Mouse (Mus musculus): Measurements from ENCODE around the gene Fbxo46. TPM values are rescaled to one million over a fixed set of nuclear protein-coding genes. Genes with fewer than 3 reads are reported as not detected.

The Fbxo46 gene
- polyA plus RNA-seq, 1 experiment, result 29.2 TPM

- Histone ChIP-seq H3K4me3 (ENCODE audit: control insufficient read depth, insufficient read depth, low read length) (peak overlapping the region; percentile 79), H3K36me3 (ENCODE audit: control insufficient read depth, insufficient read depth, low read length) (no peaks in the 10 kb centered on the region), H3K27ac (ENCODE audit: control insufficient read depth, insufficient read depth, low read length) (no peak overlapping the region), H3K27me3 (ENCODE audit: control insufficient read depth, insufficient read depth, low read length) (peaks cover 18% of the 10 kb centered on the region), H3K4me1 (replicated peaks; ENCODE audit: control insufficient read depth, insufficient read depth, low read length) (peaks cover 26% of the 10 kb centered on the region)
- WGBS, result under 1% methylated on average over 87 of the region's 87 CpGs
- TF ChIP-seq CTCF (IDR thresholded peaks at IDR 0.05; ENCODE audit: borderline replicate concordance, control insufficient read depth, extremely low read depth, insufficient read depth, low read length, poor library complexity) (no peak; the same call in 1 of the 2 replicates), POLR2A (IDR thresholded peaks at IDR 0.05; ENCODE audit: control insufficient read depth, extremely low read depth, insufficient read depth, low read length, poor library complexity) (no peak)
- peak; percentile 44 for DNase-seq
These were observed 24.6 kb upstream of the Fbxo46 start for GRCm38 (mm10) chr7:19094826-19095750.

GRCm38 (mm10) chr7:19095751-19096110 lies 23.9 kb upstream of the Fbxo46 start:
- Histone ChIP-seq H3K4me3 (ENCODE audit: control insufficient read depth, insufficient read depth, low read length) (peak overlapping the region; percentile 79; the same call in 1 of the 2 replicates), H3K4me1 (replicated peaks; ENCODE audit: control insufficient read depth, insufficient read depth, low read length) (peaks cover 26% of the 10 kb centered on the region), H3K27ac (ENCODE audit: control insufficient read depth, insufficient read depth, low read length) (no peak overlapping the region), H3K27me3 (ENCODE audit: control insufficient read depth, insufficient read depth, low read length) (peaks cover 18% of the 10 kb centered on the region), H3K36me3 (ENCODE audit: control insufficient read depth, insufficient read depth, low read length) (no peaks in the 10 kb centered on the region)
- WGBS, result 9% methylated on average over 19 of the region's 19 CpGs
- no peak for DNase-seq
- TF ChIP-seq POLR2A (IDR thresholded peaks at IDR 0.05; ENCODE audit: control insufficient read depth, extremely low read depth, insufficient read depth, low read length, poor library complexity) (no peak), CTCF (IDR thresholded peaks at IDR 0.05; ENCODE audit: borderline replicate concordance, control insufficient read depth, extremely low read depth, insufficient read depth, low read length, poor library complexity) (no peak)

- Histone ChIP-seq H3K4me3 (ENCODE audit: control insufficient read depth, insufficient read depth, low read length) (no peak overlapping the region), H3K27ac (ENCODE audit: control insufficient read depth, insufficient read depth, low read length) (no peak overlapping the region), H3K4me1 (replicated peaks; ENCODE audit: control insufficient read depth, insufficient read depth, low read length) (peaks cover 26% of the 10 kb centered on the region), H3K27me3 (ENCODE audit: control insufficient read depth, insufficient read depth, low read length) (peaks cover 18% of the 10 kb centered on the region), H3K36me3 (ENCODE audit: control insufficient read depth, insufficient read depth, low read length) (no peaks in the 10 kb centered on the region)
- 86% methylated on average over 5 of the region's 5 CpGs for WGBS
- no peak for DNase-seq
- TF ChIP-seq CTCF (IDR thresholded peaks at IDR 0.05; ENCODE audit: borderline replicate concordance, control insufficient read depth, extremely low read depth, insufficient read depth, low read length, poor library complexity) (no peak), POLR2A (IDR thresholded peaks at IDR 0.05; ENCODE audit: control insufficient read depth, extremely low read depth, insufficient read depth, low read length, poor library complexity) (no peak)
These were observed 23.2 kb upstream of the Fbxo46 start for GRCm38 (mm10) chr7:19096421-19096976.

GRCm38 (mm10) chr7:19097217-19097616 lies 22.4 kb upstream of the Fbxo46 start:
- no peak for TF ChIP-seq POLR2A (IDR thresholded peaks at IDR 0.05; ENCODE audit: control insufficient read depth, extremely low read depth, insufficient read depth, low read length, poor library complexity)
- H3K4me1 ChIP-seq (replicated peaks; ENCODE audit: control insufficient read depth, insufficient read depth, low read length), result peaks cover 26% of the 10 kb centered on the region
- no peak overlapping the region for H3K4me3 ChIP-seq (ENCODE audit: control insufficient read depth, insufficient read depth, low read length)
- H3K36me3 ChIP-seq (ENCODE audit: control insufficient read depth, insufficient read depth, low read length), result no peaks in the 10 kb centered on the region
- peaks cover 18% of the 10 kb centered on the region for H3K27me3 ChIP-seq (ENCODE audit: control insufficient read depth, insufficient read depth, low read length)
- no peak overlapping the region for H3K27ac ChIP-seq (ENCODE audit: control insufficient read depth, insufficient read depth, low read length)
- DNase-seq, result no peak
- 94% methylated on average over 2 of the region's 2 CpGs for WGBS

GRCm38 (mm10) chr7:19097863-19098262 lies 21.8 kb upstream of the Fbxo46 start:
- DNase-seq, result no peak
- Histone ChIP-seq H3K27me3 (ENCODE audit: control insufficient read depth, insufficient read depth, low read length) (peaks cover 11% of the 10 kb centered on the region), H3K27ac (ENCODE audit: control insufficient read depth, insufficient read depth, low read length) (no peak overlapping the region), H3K36me3 (ENCODE audit: control insufficient read depth, insufficient read depth, low read length) (no peaks in the 10 kb centered on the region), H3K4me3 (ENCODE audit: control insufficient read depth, insufficient read depth, low read length) (no peak overlapping the region), H3K4me1 (replicated peaks; ENCODE audit: control insufficient read depth, insufficient read depth, low read length) (peaks cover 20% of the 10 kb centered on the region)
- TF ChIP-seq POLR2A (IDR thresholded peaks at IDR 0.05; ENCODE audit: control insufficient read depth, extremely low read depth, insufficient read depth, low read length, poor library complexity) (no peak), CTCF (IDR thresholded peaks at IDR 0.05; ENCODE audit: borderline replicate concordance, control insufficient read depth, extremely low read depth, insufficient read depth, low read length, poor library complexity) (no peak)

GRCm38 (mm10) chr7:19098811-19099210 lies 20.8 kb upstream of the Fbxo46 start:
- no peak overlapping the region for H3K27ac ChIP-seq (ENCODE audit: control insufficient read depth, insufficient read depth, low read length)
- H3K4me1 ChIP-seq (replicated peaks; ENCODE audit: control insufficient read depth, insufficient read depth, low read length), result peaks cover 14% of the 10 kb centered on the region
- TF ChIP-seq POLR2A (IDR thresholded peaks at IDR 0.05; ENCODE audit: control insufficient read depth, extremely low read depth, insufficient read depth, low read length, poor library complexity) (no peak), CTCF (IDR thresholded peaks at IDR 0.05; ENCODE audit: borderline replicate concordance, control insufficient read depth, extremely low read depth, insufficient read depth, low read length, poor library complexity) (no peak)
- H3K4me3 ChIP-seq (ENCODE audit: control insufficient read depth, insufficient read depth, low read length), result no peak overlapping the region
- 91% methylated on average over 7 of the region's 7 CpGs for WGBS
- H3K36me3 ChIP-seq (ENCODE audit: control insufficient read depth, insufficient read depth, low read length), result no peaks in the 10 kb centered on the region
- no peak for DNase-seq
- H3K27me3 ChIP-seq (ENCODE audit: control insufficient read depth, insufficient read depth, low read length), result peaks cover 11% of the 10 kb centered on the region
